Mouse (Mus musculus) brown adipose tissue, adult 24 weeks (tissue): ENCODE measurements around the gene Tagap1. TPM values are rescaled to one million over a fixed set of nuclear protein-coding genes. Genes with fewer than 3 reads are reported as not detected.
"Not testable (repeated sequence)": the region's sequence is repeated elsewhere in the genome, so short reads cannot be mapped to it uniquely, and the experiment has no call there.

Experiments
- H3K27ac ChIP-seq: fragments of 200-500 bp; replicated peaks from 2 replicates; pipeline ENCODE4 v1.5.1; 2012; ENCODE audit warnings: low read depth, mild to moderate bottlenecking, low read length
- H3K4me1 ChIP-seq: fragments of 200-500 bp; 2 replicates; pipeline ENCODE4 v1.6.1; 2012; ENCODE audit warnings: low read length, mixed read lengths; ENCODE audit not compliant: control insufficient read depth, insufficient read depth, insufficient read length
- H3K4me3 ChIP-seq: fragments of 200-500 bp; 2 replicates; pipeline ENCODE4 v1.5.1; 2012; ENCODE audit warnings: low read depth, mild to moderate bottlenecking, low read length, moderate library complexity; ENCODE audit not compliant: insufficient read depth
- polyA plus RNA-seq: library from polyadenylated mRNA; stranded (reverse); fragments of >200 nt; gene quantifications from 2 replicates; pipeline ENCODE4 v1.2.4, GENCODE M21; 2012; ENCODE audit not compliant: missing spikeins, insufficient read depth, insufficient read length

The Tagap1 gene
- polyA plus RNA-seq, 1 experiment: 9.7 TPM

DNA sequence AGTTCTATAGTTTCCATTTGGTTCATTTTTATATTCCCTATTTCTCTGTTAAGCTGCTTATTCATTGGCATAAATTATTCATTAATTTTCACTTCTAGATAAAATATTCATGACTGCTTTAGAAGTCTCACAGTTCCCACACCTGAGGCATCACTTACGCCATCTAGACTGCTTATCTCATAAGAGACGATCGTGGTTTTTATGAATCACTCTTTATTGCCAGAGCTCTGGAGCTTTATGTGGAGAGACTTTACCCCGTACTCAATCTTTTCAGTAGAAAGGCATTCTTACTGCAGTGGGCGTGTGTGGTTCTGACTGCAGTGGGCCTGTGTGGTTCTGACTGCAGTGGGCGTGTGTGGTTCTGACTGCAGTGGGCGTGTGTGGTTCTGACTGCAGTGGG is 29.3 kb downstream of the Tagap1 start:
- H3K4me3 ChIP-seq, H3K27ac ChIP-seq, H3K4me1 ChIP-seq: not testable (repeated sequence)

DNA sequence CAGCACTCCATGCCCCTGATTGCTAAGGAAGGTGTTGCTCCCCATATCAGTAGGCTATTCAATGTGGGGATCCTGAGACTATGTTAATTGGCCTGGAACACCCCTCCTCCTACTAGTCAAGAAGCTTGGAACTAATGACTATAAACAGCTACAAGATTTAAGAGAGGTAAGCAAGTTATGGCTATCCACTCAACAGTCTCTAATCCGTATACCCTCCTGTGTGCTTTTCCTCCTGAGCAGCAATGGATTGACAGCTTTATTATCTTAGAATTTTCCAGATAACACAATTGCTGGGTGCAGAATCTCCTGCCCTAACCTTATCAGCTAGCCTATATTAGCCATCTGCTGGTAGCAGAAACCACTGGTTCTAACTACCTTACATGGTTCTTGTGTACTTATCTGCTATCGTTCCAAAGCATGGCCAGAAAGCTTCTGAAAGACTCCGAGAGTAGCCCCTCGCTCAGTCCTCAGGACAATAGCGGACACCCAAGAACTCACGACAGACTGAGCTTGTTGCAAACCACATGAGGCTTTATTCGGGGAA is 40.5 kb downstream of the Tagap1 start:
- H3K4me1 ChIP-seq, H3K4me3 ChIP-seq, H3K27ac ChIP-seq: not testable (repeated sequence)

DNA sequence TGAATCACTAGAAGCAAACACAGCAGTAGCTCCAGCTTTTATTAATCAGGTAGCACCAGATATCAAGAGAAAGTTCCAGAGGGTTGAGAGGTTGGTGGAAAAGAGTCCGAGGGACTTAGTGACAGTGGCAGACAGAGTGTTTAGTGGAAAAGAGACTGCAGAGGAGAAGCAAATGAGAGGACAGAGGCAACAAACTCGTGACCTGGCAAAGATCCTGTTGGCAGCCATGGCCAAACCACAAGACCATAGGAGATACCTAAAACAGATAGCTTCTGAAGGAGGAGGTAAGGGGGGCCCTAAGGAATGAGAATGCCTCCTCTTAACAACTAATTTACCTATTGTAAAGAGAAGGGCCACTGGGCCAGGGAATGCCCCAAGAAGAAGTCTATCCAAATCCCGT is 41.6 kb downstream of the Tagap1 start:
- not testable (repeated sequence) for H3K4me1 ChIP-seq, H3K4me3 ChIP-seq, H3K27ac ChIP-seq

DNA sequence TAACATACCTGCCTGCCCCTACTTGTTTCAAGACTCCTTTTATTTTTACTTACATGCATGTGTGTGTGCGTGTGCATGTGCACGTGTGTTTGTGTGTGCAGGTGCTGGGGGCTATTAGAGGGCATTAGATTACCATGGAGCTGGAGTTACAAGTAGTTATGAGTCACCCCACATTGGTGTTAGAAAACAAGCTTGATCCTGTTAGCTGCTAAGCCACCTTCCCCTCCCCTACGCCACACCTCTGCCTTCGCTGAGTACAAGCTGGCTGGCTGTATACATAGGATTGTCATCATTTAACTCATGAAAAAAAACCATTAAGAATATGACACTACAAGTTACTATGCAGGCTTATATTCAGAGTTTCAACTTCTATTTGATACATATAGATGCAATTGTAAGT is 45.7 kb downstream of the Tagap1 start:
- H3K4me1 ChIP-seq, H3K4me3 ChIP-seq, H3K27ac ChIP-seq: not testable (repeated sequence)

DNA sequence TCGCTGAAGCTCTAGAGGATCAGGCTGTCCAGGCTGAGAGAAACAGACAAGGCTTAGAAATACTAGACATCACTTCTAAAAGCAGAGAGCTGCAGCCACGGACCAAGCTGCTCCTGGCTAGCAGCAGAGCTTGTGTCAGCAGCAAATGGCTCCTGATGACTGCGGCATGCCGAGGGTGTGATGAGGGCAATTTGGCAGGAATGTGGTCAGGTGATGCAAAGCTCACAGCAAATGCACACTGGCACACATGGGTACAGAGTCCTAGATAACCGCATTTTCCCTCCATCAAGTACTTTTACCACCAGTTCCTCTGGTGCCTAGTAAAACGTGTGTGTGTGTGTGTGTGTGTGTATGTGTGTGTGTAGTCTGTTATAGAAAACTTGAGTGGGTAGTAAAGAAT is 46.9 kb downstream of the Tagap1 start:
- H3K4me1 ChIP-seq, H3K4me3 ChIP-seq, H3K27ac ChIP-seq: not testable (repeated sequence)

Other genes starting within 250 kb of the Tagap1 start
- 3.0 and 3.6 TPM in 2 replicates for gene Ezr, start 178.4 kb downstream of the Tagap1 start, polyA plus RNA-seq
- gene Rsph3b, start 12.5 kb downstream of the Tagap1 start, polyA plus RNA-seq: 68.1 and 82.4 TPM in 2 replicates
- 231 and 284 TPM in 2 replicates for gene Rnaset2b, start 9.5 kb upstream of the Tagap1 start, polyA plus RNA-seq
- gene Gm49721, start 17.7 kb upstream of the Tagap1 start, polyA plus RNA-seq: not detected in 2 replicates
- not detected in 2 replicates for gene Gm1604a, start 64.4 kb upstream of the Tagap1 start, polyA plus RNA-seq
- gene Rps6ka2, start 209.0 kb upstream of the Tagap1 start, polyA plus RNA-seq: 1.3 and 2.2 TPM in 2 replicates